Mouse (Mus musculus): ENCODE results near the gene Ccdc40.

- TF ChIP-seq CTCF (IDR thresholded peaks at IDR 0.05; ENCODE audit: extremely low read depth, insufficient read length, insufficient replicate concordance, low read depth, low read length), result no peak
- TF ChIP-seq POLR2A (IDR thresholded peaks at IDR 0.05; ENCODE audit: low read depth, low read length), result no peak
Observed at GRCm38 (mm10) chr11:119238305-119238721, 9.9 kb downstream of the Ccdc40 start.
